Mouse (Mus musculus) midbrain, embryonic 13.5 days (tissue): ENCODE measurements at regions not wholly inside any gene's neighbourhood (a gene's known extent, or its start where the extent isn't known, plus 50 kb on each side); places are given as distances from the start of the nearest gene placed in this dataset.
A peak's percentile ranks its signal among the peaks of the same experiment; 100 is the strongest.

Source experiments
- ATAC-seq: fragments of 200-750 bp; cut with Nextera tagmentation; 2 replicates; pipeline ENCODE4 v1.8.0; 2017; ENCODE audit warnings: mild to moderate bottlenecking, moderate TSS enrichment, moderate library complexity
- H3K27ac ChIP-seq: fragments of 300-500 bp; sonication (generic); 2 replicates; pipeline ENCODE4 v1.5.1; 2015; ENCODE audit warnings: inconsistent platforms, mild to moderate bottlenecking, moderate library complexity
- H3K27me3 ChIP-seq: fragments of 300-500 bp; sonication (generic); 2 replicates; pipeline ENCODE4 v1.6.1; 2015; ENCODE audit warnings: mild to moderate bottlenecking, inconsistent platforms
- H3K36me3 ChIP-seq: fragments of 300-500 bp; sonication (generic); 2 replicates; pipeline ENCODE4 v1.6.1; 2015; ENCODE audit warnings: mild to moderate bottlenecking, inconsistent platforms
- H3K4me1 ChIP-seq: fragments of 300-500 bp; sonication (generic); replicated peaks from 2 replicates; pipeline ENCODE4 v1.6.1; 2015; ENCODE audit warnings: inconsistent platforms
- H3K4me2 ChIP-seq: fragments of 300-500 bp; sonication (generic); replicated peaks from 2 replicates; pipeline ENCODE4 v1.6.1; 2015; ENCODE audit warnings: moderate library complexity, mild to moderate bottlenecking, inconsistent platforms
- H3K4me3 ChIP-seq: fragments of 300-500 bp; sonication (generic); replicated peaks from 2 replicates; pipeline ENCODE4 v1.5.1; 2015; ENCODE audit warnings: mild to moderate bottlenecking, inconsistent platforms
- H3K9ac ChIP-seq: fragments of 300-500 bp; sonication (generic); replicated peaks from 2 replicates; pipeline ENCODE4 v1.6.1; 2015; ENCODE audit warnings: mild to moderate bottlenecking, inconsistent platforms
- H3K9me3 ChIP-seq: fragments of 300-500 bp; sonication (generic); 2 replicates; pipeline ENCODE4 v1.6.1; 2016; ENCODE audit warnings: mild to moderate bottlenecking, inconsistent platforms
- WGBS: fragments of 180-500 bp; shearing (Covaris S2); methylation state at CpG from one replicate; pipeline ENCODE4 v1.1.7; 2015; 5-methylcytosine and 5-hydroxymethylcytosine counted together

- no peak for ATAC-seq
- Histone ChIP-seq H3K27ac (no peak overlapping the region), H3K9ac (no peak overlapping the region), H3K4me1 (no peaks in the 10 kb centered on the region), H3K36me3 (no peaks in the 10 kb centered on the region), H3K4me3 (no peak overlapping the region), H3K27me3 (no peaks in the 10 kb centered on the region), H3K9me3 (no peaks in the 10 kb centered on the region), H3K4me2 (no peak overlapping the region)
- WGBS = 61% methylated on average over 3 of the region's 3 CpGs
Measured at GRCm38 (mm10) chr6:101021650-101022049, 188.2 kb downstream of the Ppp4r2 start.

GRCm38 (mm10) chr6:101025816-101026215 lies 192.4 kb downstream of the Ppp4r2 start:
- WGBS = 87% methylated on average over 4 of the region's 4 CpGs

GRCm38 (mm10) chr6:101027462-101027861 lies 194.0 kb downstream of the Ppp4r2 start:
- no peak for ATAC-seq
- Histone ChIP-seq H3K27ac (no peak overlapping the region), H3K9ac (no peak overlapping the region), H3K4me2 (no peak overlapping the region), H3K4me3 (no peak overlapping the region), H3K27me3 (no peaks in the 10 kb centered on the region), H3K9me3 (no peaks in the 10 kb centered on the region), H3K36me3 (no peaks in the 10 kb centered on the region), H3K4me1 (0 out of 2 replicates have a peak, but pooled peaks cover 7% of the 10 kb centered on the region)
- 81% methylated on average over 10 of the region's 10 CpGs for WGBS

More at GRCm38 (mm10) chr6:101025816-101026215, 192.4 kb downstream of the Ppp4r2 start:
- H3K4me1 ChIP-seq = 0 out of 2 replicates have a peak, but pooled peaks cover 7% of the 10 kb centered on the region
- no peak overlapping the region for H3K4me3 ChIP-seq
- H3K27me3 ChIP-seq = no peaks in the 10 kb centered on the region
- H3K9ac ChIP-seq = no peak overlapping the region
- H3K4me2 ChIP-seq = no peak overlapping the region
- no peak for ATAC-seq
- no peak overlapping the region for H3K27ac ChIP-seq
- H3K36me3 ChIP-seq = no peaks in the 10 kb centered on the region
- H3K9me3 ChIP-seq = no peaks in the 10 kb centered on the region

- Histone ChIP-seq H3K4me2 (no peak overlapping the region), H3K36me3 (no peaks in the 10 kb centered on the region), H3K27ac (no peak overlapping the region), H3K4me3 (no peak overlapping the region), H3K27me3 (no peaks in the 10 kb centered on the region), H3K9me3 (no peaks in the 10 kb centered on the region), H3K4me1 (0 out of 2 replicates have a peak, but pooled peaks cover 7% of the 10 kb centered on the region), H3K9ac (no peak overlapping the region)
- WGBS = 25% methylated on average over 3 of the region's 3 CpGs
- no peak for ATAC-seq
Measured at GRCm38 (mm10) chr6:101029436-101029835, 196.0 kb downstream of the Ppp4r2 start.

GRCm38 (mm10) chr6:101030451-101031125 lies 197.2 kb downstream of the Ppp4r2 start:
- Histone ChIP-seq H3K27me3 (no peaks in the 10 kb centered on the region), H3K4me2 (no peak overlapping the region), H3K9me3 (no peaks in the 10 kb centered on the region), H3K36me3 (no peaks in the 10 kb centered on the region), H3K27ac (no peak overlapping the region), H3K4me3 (no peak overlapping the region), H3K4me1 (0 out of 2 replicates have a peak, but pooled peaks cover 7% of the 10 kb centered on the region), H3K9ac (no peak overlapping the region)
- 81% methylated on average over 13 of the region's 13 CpGs for WGBS
- no peak for ATAC-seq

GRCm38 (mm10) chr6:101046755-101047154 lies 213.3 kb downstream of the Ppp4r2 start:
- ATAC-seq = peak; percentile 75
- Histone ChIP-seq H3K9ac (no peak overlapping the region), H3K27me3 (peaks cover 8% of the 10 kb centered on the region; the same call in 1 of the 2 replicates), H3K27ac (peak overlapping the region; percentile 40; the same call in 1 of the 2 replicates), H3K36me3 (no peaks in the 10 kb centered on the region), H3K9me3 (no peaks in the 10 kb centered on the region), H3K4me2 (no peak overlapping the region), H3K4me3 (no peak overlapping the region), H3K4me1 (peaks cover 33% of the 10 kb centered on the region)
- WGBS = 47% methylated on average over 6 of the region's 6 CpGs

GRCm38 (mm10) chr6:101047195-101047594 lies 213.8 kb downstream of the Ppp4r2 start:
- H3K9ac ChIP-seq = no peak overlapping the region
- H3K4me2 ChIP-seq = no peak overlapping the region
- no peaks in the 10 kb centered on the region for H3K9me3 ChIP-seq
- peak; percentile 66 for ATAC-seq
- no peak overlapping the region for H3K4me3 ChIP-seq
- WGBS = 26% methylated on average over 10 of the region's 10 CpGs
- peaks cover 8% of the 10 kb centered on the region; the same call in 1 of the 2 replicates for H3K27me3 ChIP-seq
- H3K27ac ChIP-seq = peak overlapping the region; percentile 70; the same call in 1 of the 2 replicates
- H3K4me1 ChIP-seq = peaks cover 33% of the 10 kb centered on the region
- no peaks in the 10 kb centered on the region for H3K36me3 ChIP-seq

- peaks cover 33% of the 10 kb centered on the region for H3K4me1 ChIP-seq
- H3K9me3 ChIP-seq = no peaks in the 10 kb centered on the region
- peak overlapping the region; percentile 70 for H3K27ac ChIP-seq
- 50% methylated on average over 1 of the region's 1 CpGs for WGBS
- H3K27me3 ChIP-seq = peaks cover 11% of the 10 kb centered on the region; the same call in 1 of the 2 replicates
- no peak for ATAC-seq
- no peaks in the 10 kb centered on the region for H3K36me3 ChIP-seq
- 0 out of 2 replicates have a peak overlapping the region, but pooled peaks have one; percentile 26 for H3K4me2 ChIP-seq
- no peak overlapping the region for H3K9ac ChIP-seq
- no peak overlapping the region for H3K4me3 ChIP-seq
Measured at GRCm38 (mm10) chr6:101048431-101048830, 215.0 kb downstream of the Ppp4r2 start.

- H3K9me3 ChIP-seq = no peaks in the 10 kb centered on the region
- peak overlapping the region; percentile 26 for H3K4me2 ChIP-seq
- 13% methylated on average over 15 of the region's 15 CpGs for WGBS
- H3K9ac ChIP-seq = no peak overlapping the region
- H3K27me3 ChIP-seq = peaks cover 11% of the 10 kb centered on the region; the same call in 1 of the 2 replicates
- H3K36me3 ChIP-seq = no peaks in the 10 kb centered on the region
- peaks cover 33% of the 10 kb centered on the region for H3K4me1 ChIP-seq
- ATAC-seq = peak; percentile 74
- peak overlapping the region; percentile 70 for H3K27ac ChIP-seq
- no peak overlapping the region for H3K4me3 ChIP-seq
Measured at GRCm38 (mm10) chr6:101048836-101049361, 215.5 kb downstream of the Ppp4r2 start.

- Histone ChIP-seq H3K4me1 (0 out of 2 replicates have a peak, but pooled peaks cover 7% of the 10 kb centered on the region), H3K4me2 (no peak overlapping the region), H3K36me3 (no peaks in the 10 kb centered on the region), H3K9ac (no peak overlapping the region), H3K27me3 (peaks cover 3% of the 10 kb centered on the region; the same call in 1 of the 2 replicates), H3K9me3 (no peaks in the 10 kb centered on the region), H3K4me3 (no peak overlapping the region), H3K27ac (no peak overlapping the region)
- WGBS = 82% methylated on average over 7 of the region's 7 CpGs
- no peak for ATAC-seq
Measured at GRCm38 (mm10) chr6:101054880-101055279, 221.5 kb downstream of the Ppp4r2 start.

GRCm38 (mm10) chr6:101056318-101056717 lies 222.9 kb downstream of the Ppp4r2 start:
- Histone ChIP-seq H3K4me2 (no peak overlapping the region), H3K36me3 (no peaks in the 10 kb centered on the region), H3K27ac (no peak overlapping the region), H3K27me3 (peaks cover 3% of the 10 kb centered on the region; the same call in 1 of the 2 replicates), H3K9me3 (no peaks in the 10 kb centered on the region), H3K4me3 (no peak overlapping the region), H3K9ac (no peak overlapping the region), H3K4me1 (0 out of 2 replicates have a peak, but pooled peaks cover 7% of the 10 kb centered on the region)
- ATAC-seq = no peak
- WGBS = 94% methylated on average over 13 of the region's 13 CpGs

- 39% methylated on average over 8 of the region's 8 CpGs for WGBS
- Histone ChIP-seq H3K36me3 (no peaks in the 10 kb centered on the region), H3K9ac (no peak overlapping the region), H3K27me3 (no peaks in the 10 kb centered on the region), H3K27ac (no peak overlapping the region), H3K4me1 (0 out of 2 replicates have a peak, but pooled peaks cover 7% of the 10 kb centered on the region), H3K9me3 (no peaks in the 10 kb centered on the region), H3K4me2 (no peak overlapping the region), H3K4me3 (no peak overlapping the region)
- no peak for ATAC-seq
Measured at GRCm38 (mm10) chr6:101059058-101059457, 225.6 kb downstream of the Ppp4r2 start.
